Mouse (Mus musculus) CH12.LX (cell line): ENCODE measurements at regions not wholly inside any gene's neighbourhood (a gene's known extent, or its start where the extent isn't known, plus 50 kb on each side); places are given as distances from the start of the nearest gene placed in this dataset.

Experiments used
- DNase-seq: peaks from one replicate; pipeline ENCODE4 v3.0.0-alpha.2; 2013; ENCODE audit errors: extremely low read depth
- H3K27ac ChIP-seq: 2 replicates; pipeline ENCODE4 v1.5.1; 2012; ENCODE audit warnings: low read depth, mild to moderate bottlenecking, control low read depth, moderate library complexity; ENCODE audit not compliant: insufficient read depth
- H3K27me3 ChIP-seq: replicated peaks from 2 replicates; pipeline ENCODE3; 2012; ENCODE audit warnings: inconsistent platforms
- H3K36me3 ChIP-seq, 2 experiments: replicated peaks in 1 of 2; 2 replicates each; pipeline versions ENCODE3 to v1.6.1; 2012; ENCODE audit warnings: inconsistent platforms in 1 of 2, low read length in 1 of 2, mild to moderate bottlenecking in 1 of 2, mixed read lengths in 1 of 2, moderate library complexity in 1 of 2; ENCODE audit not compliant: control insufficient read depth in 1 of 2, insufficient read depth in 1 of 2
- H3K4me1 ChIP-seq, 2 experiments: 2 replicates each; pipeline ENCODE4 v1.6.1; 2012; ENCODE audit warnings: inconsistent platforms in 1 of 2, moderate library complexity in 1 of 2; ENCODE audit not compliant: insufficient read depth in 2 of 2, control insufficient read depth in 1 of 2
- H3K4me2 ChIP-seq: 2 replicates; pipeline ENCODE4 v1.6.1; 2012; ENCODE audit warnings: low read depth, mild to moderate bottlenecking, control low read depth; ENCODE audit not compliant: poor library complexity, insufficient read depth, severe bottlenecking
- H3K4me3 ChIP-seq, 3 experiments: fragments of 150-350 bp in 1 of 3; sonication (generic) in 1 of 3; replicated peaks in 1 of 3; 2 replicates each; pipeline versions ENCODE3 to v1.5.1; 2011 to 2012; ENCODE audit warnings: low read depth in 2 of 3, low read length in 2 of 3, mild to moderate bottlenecking in 2 of 3, moderate library complexity in 2 of 3, control low read depth in 1 of 3, improper control_type of control experiment in 1 of 3, inconsistent platforms in 1 of 3, mixed read lengths in 1 of 3; ENCODE audit not compliant: poor library complexity in 1 of 3
- H3K79me2 ChIP-seq: replicated peaks from 2 replicates; pipeline ENCODE4 v1.6.1; 2012; ENCODE audit warnings: mild to moderate bottlenecking, moderate library complexity; ENCODE audit not compliant: control insufficient read depth, poor library complexity, insufficient read depth, severe bottlenecking; ENCODE audit errors: extremely low read depth
- H3K9ac ChIP-seq: 2 replicates; pipeline ENCODE4 v1.6.1; 2012; ENCODE audit warnings: low read depth, mild to moderate bottlenecking, control low read depth, moderate library complexity; ENCODE audit not compliant: insufficient read depth
- H3K9me3 ChIP-seq: replicated peaks from 2 replicates; pipeline ENCODE3; 2012; ENCODE audit warnings: low read length, inconsistent platforms, mixed read lengths
- CHD1 ChIP-seq: IDR thresholded peaks from 2 replicates; pipeline ENCODE4 v1.6.1; 2012; ENCODE audit warnings: low read depth, low read length, improper control_type of control experiment, inconsistent platforms
- CHD2 ChIP-seq: IDR thresholded peaks from 2 replicates; pipeline ENCODE4 v1.6.1; 2011; ENCODE audit warnings: low read length, improper control_type of control experiment
- E2F4 ChIP-seq: IDR thresholded peaks from 2 replicates; pipeline ENCODE4 v1.6.1; 2011; ENCODE audit warnings: low read depth, low read length, improper control_type of control experiment; ENCODE audit not compliant: insufficient replicate concordance
- ELF1 ChIP-seq: IDR thresholded peaks from 2 replicates; pipeline ENCODE4 v1.6.1; 2014; ENCODE audit warnings: low read depth, mild to moderate bottlenecking, inconsistent platforms, low read length, improper control_type of control experiment
- EP300 ChIP-seq: IDR thresholded peaks from 2 replicates; pipeline ENCODE4 v1.6.1; 2011; ENCODE audit warnings: low read length, improper control_type of control experiment
- GABPA ChIP-seq: IDR thresholded peaks from 2 replicates; pipeline ENCODE4 v1.6.1; 2012; ENCODE audit warnings: low read depth, low read length, improper control_type of control experiment, inconsistent platforms; ENCODE audit not compliant: insufficient replicate concordance
- JUND ChIP-seq: conservative IDR thresholded peaks from 2 replicates; pipeline ENCODE4 v1.6.1; 2011; ENCODE audit warnings: low read depth, low read length, improper control_type of control experiment
- MAFK ChIP-seq: IDR thresholded peaks from 2 replicates; pipeline ENCODE4 v1.6.1; 2011; ENCODE audit warnings: low read length, improper control_type of control experiment; ENCODE audit not compliant: insufficient replicate concordance
- NRF1 ChIP-seq: IDR thresholded peaks from 2 replicates; pipeline ENCODE4 v1.6.1; 2014; ENCODE audit warnings: low read depth, mild to moderate bottlenecking, inconsistent platforms, low read length, improper control_type of control experiment, moderate library complexity
- POLR2AphosphoS2 ChIP-seq: IDR thresholded peaks from 2 replicates; pipeline ENCODE4 v1.6.1; 2011; ENCODE audit warnings: low read depth, low read length, improper control_type of control experiment
- RAD21 ChIP-seq: IDR thresholded peaks from 2 replicates; pipeline ENCODE4 v1.6.1; 2011; ENCODE audit warnings: low read depth, mild to moderate bottlenecking, low read length, improper control_type of control experiment, moderate library complexity
- RCOR1 ChIP-seq: conservative IDR thresholded peaks from 2 replicates; pipeline ENCODE4 v1.6.1; 2012; ENCODE audit warnings: low read depth, mild to moderate bottlenecking, inconsistent platforms, low read length, improper control_type of control experiment
- SIN3A ChIP-seq: IDR thresholded peaks from 2 replicates; pipeline ENCODE4 v1.6.1; 2012; ENCODE audit warnings: low read length, improper control_type of control experiment, inconsistent platforms
- SMC3 ChIP-seq: IDR thresholded peaks from 2 replicates; pipeline ENCODE4 v1.6.1; 2011; ENCODE audit warnings: low read depth, low read length, improper control_type of control experiment
- TCF12 ChIP-seq: IDR thresholded peaks from 2 replicates; pipeline ENCODE4 v1.6.1; 2014; ENCODE audit warnings: low read depth, mild to moderate bottlenecking, inconsistent platforms, low read length, improper control_type of control experiment
- UBTF ChIP-seq: IDR thresholded peaks from 2 replicates; pipeline ENCODE4 v1.6.1; 2012; ENCODE audit warnings: low read depth, mild to moderate bottlenecking, inconsistent platforms, low read length, improper control_type of control experiment, moderate library complexity
- USF1 ChIP-seq: IDR thresholded peaks from 2 replicates; pipeline ENCODE4 v1.6.1; 2014; ENCODE audit warnings: low read depth, mild to moderate bottlenecking, inconsistent platforms, low read length, improper control_type of control experiment
- ZC3H11A ChIP-seq: IDR thresholded peaks from 2 replicates; pipeline ENCODE4 v1.6.1; 2012; ENCODE audit warnings: low read depth, mild to moderate bottlenecking, inconsistent platforms, low read length, improper control_type of control experiment
- ZMIZ1 ChIP-seq: IDR thresholded peaks from 2 replicates; pipeline ENCODE4 v1.6.1; 2012; ENCODE audit warnings: low read depth, mild to moderate bottlenecking, inconsistent platforms, low read length, improper control_type of control experiment
- ZNF384 ChIP-seq: IDR thresholded peaks from 2 replicates; pipeline ENCODE4 v1.6.1; 2012; ENCODE audit warnings: low read depth, low read length, improper control_type of control experiment, inconsistent platforms
- dilution Hi-C: fragments of 300-500 bp; cut with MboI; formaldehyde crosslinking; loops from 2 replicates; pipeline ENCODE4 v1.14.3; 2020; ENCODE audit warnings: low sequenced_read_pairs; ENCODE audit not compliant: extremely low pct_unique_long_range_greater_than_20kb, extremely low pct_ligation_motif_present
- in situ Hi-C: fragments of 300-500 bp; cut with MboI; formaldehyde crosslinking; loops from 3 replicates; pipeline ENCODE4 v1.14.3; 2019; ENCODE audit warnings: low sequenced_read_pairs, low pct_ligation_motif_present, low pct_unique_long_range_greater_than_20kb, mixed read lengths

DNA sequence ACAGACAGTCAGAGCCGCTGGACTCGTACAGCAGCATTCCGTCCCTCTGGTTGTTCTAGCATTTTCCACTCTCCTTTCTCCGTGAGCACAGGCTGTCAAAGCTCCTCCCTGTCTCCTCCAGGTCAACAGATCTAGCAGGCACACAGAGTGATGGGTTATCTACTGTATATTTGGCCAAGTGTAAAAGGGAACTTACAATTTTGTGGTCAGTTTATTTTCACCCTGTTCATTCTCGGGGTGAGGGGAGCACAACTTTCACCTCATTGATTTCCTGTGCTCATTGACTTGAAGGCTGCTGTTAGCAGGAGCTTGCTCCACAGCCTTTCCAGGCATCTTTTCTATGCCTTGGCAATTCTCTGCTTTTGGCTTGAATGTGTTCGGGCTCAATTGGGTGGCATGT, 87.5 kb upstream of the Akt3 start:
- H3K36me3 ChIP-seq, result no peaks in the 10 kb centered on the region
- in situ Hi-C loops, result no loop called here
- H3K4me2 ChIP-seq, result no peak overlapping the region
- DNase-seq, result no peak
- TF ChIP-seq USF1, result no peak
- TF ChIP-seq, all 38 proteins: peak for 0
- Histone ChIP-seq H3K9me3 (no peaks in the 10 kb centered on the region), H3K27ac (no peak overlapping the region), H3K79me2 (no peaks in the 10 kb centered on the region), H3K4me3 (no peak overlapping the region), H3K9ac (no peak overlapping the region), H3K4me1 (peaks cover 2 to 16% of the 10 kb centered on the region in 2 experiments; a peak in 3 of 4 replicates), H3K27me3 (no peaks in the 10 kb centered on the region)
- dilution Hi-C loops, result no loop called here

DNA sequence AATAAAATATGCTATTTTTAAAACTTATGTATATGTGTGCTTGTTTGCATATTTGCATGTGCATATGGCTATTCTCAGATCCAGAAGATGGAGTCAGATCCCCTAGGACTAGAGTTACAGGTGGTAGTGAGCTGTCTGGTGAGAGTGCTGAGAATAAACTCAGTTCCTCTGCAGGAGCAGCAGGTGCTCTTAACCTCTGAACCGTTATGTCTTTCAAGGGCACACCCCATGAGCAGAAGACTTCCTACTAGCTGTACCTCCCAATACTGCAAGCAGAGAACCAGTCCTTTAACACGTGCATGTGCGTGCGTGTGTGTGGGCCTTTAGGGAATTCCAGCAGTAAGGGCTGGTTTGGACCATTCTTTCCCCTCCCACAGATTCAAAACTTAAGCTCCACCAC, 85.9 kb upstream of the Akt3 start:
- H3K9ac ChIP-seq, result no peak overlapping the region
- H3K27ac ChIP-seq, result no peak overlapping the region
- no peak overlapping the region for H3K4me2 ChIP-seq
- no peak overlapping the region for H3K4me3 ChIP-seq
- TF ChIP-seq UBTF (no peak), EP300 (no peak), ZMIZ1 (no peak), RCOR1 (no peak), TCF12 (no peak), SIN3A (no peak), RAD21 (no peak), JUND (no peak), ELF1 (no peak), MAFK (no peak), USF1 (no peak), SMC3 (no peak), GABPA (no peak), NRF1 (no peak), E2F4 (no peak), POLR2AphosphoS2 (no peak), CHD1 (no peak), ZC3H11A (no peak), ZNF384 (no peak), CHD2 (no peak)
- no peaks in the 10 kb centered on the region for H3K27me3 ChIP-seq
- no peak for DNase-seq
- dilution Hi-C loops (no loop called here), in situ Hi-C loops (no loop called here)
- H3K79me2 ChIP-seq, result no peaks in the 10 kb centered on the region
- no peaks in the 10 kb centered on the region for H3K36me3 ChIP-seq
- H3K4me1 ChIP-seq, result peaks cover 2 to 7% of the 10 kb centered on the region in 2 experiments; a peak in 3 of 4 replicates
- no peaks in the 10 kb centered on the region for H3K9me3 ChIP-seq
